Mouse (Mus musculus) midbrain, embryonic 16.5 days (tissue): ENCODE data around the gene Hist1h4c. TPM values are rescaled to one million over a fixed set of nuclear protein-coding genes. Genes with fewer than 3 reads are reported as not detected.
A peak's percentile ranks its signal among the peaks of the same experiment; 100 is the strongest.

Experiments used
- ATAC-seq: fragments of 200-750 bp; cut with Nextera tagmentation; 2 replicates; pipeline ENCODE4 v1.8.0; 2017; ENCODE audit warnings: moderate TSS enrichment
- H3K27ac ChIP-seq: fragments of 300-500 bp; sonication (generic); 2 replicates; pipeline ENCODE4 v1.5.1; 2014; ENCODE audit warnings: mild to moderate bottlenecking, low read length, mixed read lengths
- H3K27me3 ChIP-seq: fragments of 300-500 bp; sonication (generic); 2 replicates; pipeline ENCODE4 v1.6.1; 2014; ENCODE audit warnings: low read depth, low read length, mixed read lengths; ENCODE audit not compliant: control insufficient read depth, insufficient read depth
- H3K36me3 ChIP-seq: fragments of 300-500 bp; sonication (generic); 2 replicates; pipeline ENCODE4 v1.6.1; 2014; ENCODE audit warnings: mild to moderate bottlenecking, low read length, moderate library complexity, mixed read lengths; ENCODE audit not compliant: control insufficient read depth, insufficient read depth
- H3K4me1 ChIP-seq: fragments of 300-500 bp; sonication (generic); 2 replicates; pipeline ENCODE4 v1.6.1; 2014; ENCODE audit warnings: mild to moderate bottlenecking, low read length, mixed read lengths; ENCODE audit not compliant: control insufficient read depth, insufficient read depth
- H3K4me2 ChIP-seq: fragments of 300-500 bp; sonication (generic); 2 replicates; pipeline ENCODE4 v1.6.1; 2014; ENCODE audit warnings: mild to moderate bottlenecking, low read length, mixed read lengths
- H3K4me3 ChIP-seq: fragments of 300-500 bp; sonication (generic); 2 replicates; pipeline ENCODE4 v1.5.1; 2014; ENCODE audit warnings: low read depth, mild to moderate bottlenecking, low read length, moderate library complexity, mixed read lengths
- H3K9ac ChIP-seq: fragments of 300-500 bp; sonication (generic); 2 replicates; pipeline ENCODE4 v1.6.1; 2014; ENCODE audit warnings: low read depth, low read length, mixed read lengths
- H3K9me3 ChIP-seq: fragments of 300-500 bp; sonication (generic); replicated peaks from 2 replicates; pipeline ENCODE4 v1.6.1; 2014; ENCODE audit warnings: mild to moderate bottlenecking, low read length, mixed read lengths; ENCODE audit not compliant: control insufficient read depth, poor library complexity, severe bottlenecking
- WGBS: fragments of 180-500 bp; shearing (Covaris S2); extraction: QIAGEN DNeasy Blood & Tissue Kit; methylation state at CpG from one replicate; pipeline ENCODE4 v1.1.7; 2014; 5-methylcytosine and 5-hydroxymethylcytosine counted together
- polyA plus RNA-seq: library from polyadenylated mRNA; unstranded; fragments of >200 nt; fragmentation: Nextera tagmentation; extraction: Ambion mirVana; gene quantifications from 2 replicates; pipeline ENCODE4 v1.2.1, GENCODE M21; 2015

Hist1h4c gene
- polyA plus RNA-seq, 1 experiment from 2014 or later = 1.8 TPM

- no peak overlapping the region for H3K27ac ChIP-seq
- H3K27me3 ChIP-seq = no peaks in the 10 kb centered on the region
- H3K9me3 ChIP-seq = no peaks in the 10 kb centered on the region
- peaks cover 11% of the 10 kb centered on the region for H3K4me1 ChIP-seq
- H3K4me2 ChIP-seq = no peak overlapping the region
- H3K4me3 ChIP-seq = no peak overlapping the region
- H3K9ac ChIP-seq = no peak overlapping the region
- no peak for ATAC-seq
- WGBS = 84% methylated on average over 4 of the region's 4 CpGs
- no peaks in the 10 kb centered on the region for H3K36me3 ChIP-seq
Measured at GRCm38 (mm10) chr13:23702220-23702619, 4.0 kb upstream of the Hist1h4c start.

GRCm38 (mm10) chr13:23700786-23701520 is 2.7 kb upstream of the Hist1h4c start:
- ATAC-seq = 0 out of 2 replicates have a peak, but pooled peaks have one; percentile 15
- no peaks in the 10 kb centered on the region for H3K27me3 ChIP-seq
- H3K4me3 ChIP-seq = no peak overlapping the region
- H3K9me3 ChIP-seq = no peaks in the 10 kb centered on the region
- no peaks in the 10 kb centered on the region for H3K36me3 ChIP-seq
- peaks cover 11% of the 10 kb centered on the region for H3K4me1 ChIP-seq
- no peak overlapping the region for H3K9ac ChIP-seq
- WGBS = 28% methylated on average over 8 of the region's 8 CpGs
- H3K4me2 ChIP-seq = no peak overlapping the region
- no peak overlapping the region for H3K27ac ChIP-seq

DNA sequence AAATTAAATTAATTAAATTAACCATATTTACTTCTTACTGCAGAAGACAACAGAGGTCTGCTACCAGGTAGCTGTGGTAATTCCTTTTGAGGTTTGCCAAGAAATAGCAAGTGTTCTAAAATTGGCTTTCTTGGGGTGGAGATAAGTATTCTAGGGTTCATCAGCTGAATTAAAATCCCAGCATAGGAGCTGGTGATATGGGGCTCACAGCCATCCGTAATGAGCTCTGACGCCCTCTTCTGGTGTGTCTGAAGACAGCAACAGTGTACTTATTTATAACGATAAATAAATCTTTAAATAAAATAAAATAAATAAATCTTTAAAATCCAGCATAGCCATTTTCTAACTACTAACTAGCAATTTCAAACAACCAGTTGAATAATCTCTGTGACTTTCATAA is 1.5 kb upstream of the Hist1h4c start:
- 73% methylated on average over 3 of the region's 3 CpGs for WGBS
- H3K27ac ChIP-seq = no peak overlapping the region
- peaks cover 11% of the 10 kb centered on the region for H3K4me1 ChIP-seq
- ATAC-seq = no peak
- H3K9ac ChIP-seq = no peak overlapping the region
- no peak overlapping the region for H3K4me2 ChIP-seq
- H3K4me3 ChIP-seq = no peak overlapping the region
- no peaks in the 10 kb centered on the region for H3K27me3 ChIP-seq
- no peaks in the 10 kb centered on the region for H3K36me3 ChIP-seq
- H3K9me3 ChIP-seq = no peaks in the 10 kb centered on the region

- no peaks in the 10 kb centered on the region for H3K27me3 ChIP-seq
- H3K4me2 ChIP-seq = peak overlapping the region; percentile 84
- H3K9ac ChIP-seq = 0 out of 2 replicates have a peak overlapping the region, but pooled peaks have one; percentile 14
- H3K4me1 ChIP-seq = peaks cover 11% of the 10 kb centered on the region
- no peaks in the 10 kb centered on the region for H3K9me3 ChIP-seq
- 60% methylated on average over 6 of the region's 6 CpGs for WGBS
- H3K4me3 ChIP-seq = no peak overlapping the region
- H3K27ac ChIP-seq = peak overlapping the region; percentile 67
- ATAC-seq = no peak
- H3K36me3 ChIP-seq = no peaks in the 10 kb centered on the region
Measured at GRCm38 (mm10) chr13:23698996-23699395, 742 bp upstream of the Hist1h4c start.

DNA sequence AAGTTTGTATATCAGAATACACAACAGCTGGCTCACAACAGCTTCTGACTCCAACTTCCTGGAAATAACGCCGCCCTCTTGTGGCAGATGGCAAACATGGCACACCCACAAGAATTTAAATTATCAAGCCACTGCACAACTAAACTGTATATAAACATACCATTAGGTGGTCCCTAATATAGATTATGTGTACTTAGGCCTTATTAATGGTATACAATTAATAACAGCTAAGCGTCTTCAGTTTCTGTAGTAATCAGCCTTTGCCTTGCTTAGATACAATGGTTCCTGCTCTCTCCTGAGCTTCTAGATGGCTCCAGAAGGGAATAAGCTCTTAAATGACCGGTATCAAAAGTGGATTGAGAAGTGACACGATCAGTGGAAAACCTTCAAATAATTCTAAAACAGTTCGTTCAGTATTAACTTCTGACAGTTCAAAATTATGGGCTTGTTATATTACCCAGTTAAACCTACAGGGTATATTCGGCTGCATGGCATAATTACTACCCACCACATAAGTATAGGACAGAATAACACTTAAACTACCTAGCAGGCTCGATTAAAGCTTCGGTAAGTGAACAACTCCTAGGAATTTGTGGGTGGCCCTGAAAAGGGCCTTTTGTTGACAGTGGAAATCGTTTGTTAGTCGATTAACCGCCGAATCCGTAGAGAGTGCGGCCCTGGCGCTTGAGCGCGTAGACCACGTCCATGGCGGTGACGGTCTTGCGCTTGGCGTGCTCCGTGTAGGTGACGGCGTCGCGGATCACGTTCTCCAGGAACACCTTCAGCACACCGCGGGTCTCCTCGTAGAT is 559 bp downstream of the Hist1h4c start:
- under 1% methylated on average over 23 of the region's 32 CpGs for WGBS
- Histone ChIP-seq H3K9me3 (no peaks in the 10 kb centered on the region), H3K9ac (peak overlapping the region; percentile 58), H3K4me3 (peak overlapping the region; percentile 52), H3K4me1 (peaks cover 11% of the 10 kb centered on the region), H3K36me3 (no peaks in the 10 kb centered on the region), H3K4me2 (peak overlapping the region; percentile 84), H3K27me3 (no peaks in the 10 kb centered on the region), H3K27ac (peak overlapping the region; percentile 90)
- ATAC-seq = peak; percentile 87

DNA sequence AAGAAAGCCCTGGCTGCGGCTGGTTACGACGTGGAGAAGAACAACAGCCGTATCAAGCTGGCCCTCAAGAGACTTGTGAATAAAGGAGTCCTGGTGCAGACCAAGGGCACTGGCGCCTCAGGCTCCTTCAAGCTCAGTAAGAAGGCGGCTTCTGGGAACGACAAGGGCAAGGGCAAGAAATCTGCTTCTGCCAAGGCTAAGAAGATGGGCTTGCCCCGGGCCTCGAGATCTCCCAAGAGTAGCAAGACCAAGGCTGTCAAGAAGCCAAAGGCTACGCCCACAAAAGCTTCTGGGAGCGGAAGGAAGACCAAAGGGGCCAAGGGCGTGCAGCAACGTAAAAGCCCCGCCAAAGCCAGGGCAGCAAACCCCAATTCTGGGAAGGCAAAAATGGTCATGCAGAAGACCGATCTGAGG is 2.2 kb downstream of the Hist1h4c start:
- no peak for ATAC-seq
- 65% methylated on average over 15 of the region's 15 CpGs for WGBS
- no peaks in the 10 kb centered on the region for H3K9me3 ChIP-seq
- no peaks in the 10 kb centered on the region for H3K36me3 ChIP-seq
- H3K4me3 ChIP-seq = no peak overlapping the region
- no peak overlapping the region for H3K27ac ChIP-seq
- H3K9ac ChIP-seq = no peak overlapping the region
- peaks cover 11% of the 10 kb centered on the region for H3K4me1 ChIP-seq
- no peak overlapping the region for H3K4me2 ChIP-seq
- H3K27me3 ChIP-seq = no peaks in the 10 kb centered on the region

GRCm38 (mm10) chr13:23695514-23695913 is 2.7 kb downstream of the Hist1h4c start, which contains the start of gene Hist1h1t:
Gene Hist1h1t (plus strand): TSS chr13:23695814.
- H3K36me3 ChIP-seq = no peaks in the 10 kb centered on the region
- H3K4me2 ChIP-seq = no peak within 1 kb of the TSS
- no peak within 1 kb of the TSS for H3K9ac ChIP-seq
- WGBS = 48% methylated on average over 12 of the region's 13 CpGs
- no peak within 1 kb of the TSS for H3K27ac ChIP-seq
- no peaks in the 10 kb centered on the region for H3K27me3 ChIP-seq
- no peak for ATAC-seq
- no peak within 1 kb of the TSS for H3K4me3 ChIP-seq
- H3K4me1 ChIP-seq = peaks cover 11% of the 10 kb centered on the region
- H3K9me3 ChIP-seq = no peaks in the 10 kb centered on the region

DNA sequence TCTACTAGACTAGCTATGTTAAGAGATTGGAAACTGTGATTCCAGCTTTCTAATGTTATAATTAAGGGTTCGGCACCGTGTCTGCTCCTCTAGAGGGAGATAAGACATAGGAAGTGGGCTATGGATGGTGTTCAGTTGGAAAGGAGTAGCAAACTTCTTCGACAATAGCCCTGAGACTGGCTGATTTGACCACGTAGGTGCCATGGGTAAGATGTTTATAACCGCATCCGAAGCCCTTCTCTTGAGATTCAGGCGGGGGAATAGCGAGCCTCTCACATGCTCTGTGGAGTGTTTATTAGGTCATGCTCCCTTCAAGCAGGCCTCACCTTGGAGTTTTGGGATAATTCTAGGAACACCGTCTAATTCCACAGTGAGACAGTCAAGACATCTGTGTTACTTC is 3.3 kb downstream of the Hist1h4c start:
- H3K36me3 ChIP-seq = no peaks in the 10 kb centered on the region
- no peak overlapping the region for H3K4me2 ChIP-seq
- H3K4me3 ChIP-seq = no peak overlapping the region
- no peak overlapping the region for H3K27ac ChIP-seq
- H3K9me3 ChIP-seq = no peaks in the 10 kb centered on the region
- peaks cover 11% of the 10 kb centered on the region for H3K4me1 ChIP-seq
- no peak overlapping the region for H3K9ac ChIP-seq
- no peak for ATAC-seq
- 97% methylated on average over 9 of the region's 9 CpGs for WGBS
- H3K27me3 ChIP-seq = no peaks in the 10 kb centered on the region
